Mouse (Mus musculus) myocyte (in vitro differentiated cells): Measurements from ENCODE around the gene Tmbim1.

Experiments used
- CEBPB ChIP-seq: IDR thresholded peaks from 2 replicates; pipeline ENCODE4 v1.6.1; 2011; ENCODE audit warnings: mild to moderate bottlenecking, moderate library complexity; ENCODE audit not compliant: poor library complexity, insufficient read depth, severe bottlenecking
- E2F4 ChIP-seq: IDR thresholded peaks from one replicate; pipeline ENCODE4 v1.6.1; 2011; ENCODE audit warnings: mild to moderate bottlenecking, control low read depth, moderate library complexity; ENCODE audit not compliant: insufficient read depth
- MAX ChIP-seq: IDR thresholded peaks from one replicate; pipeline ENCODE4 v1.6.1; 2011; ENCODE audit warnings: low read depth, mild to moderate bottlenecking, control low read depth
- MYOG ChIP-seq, 3 experiments: IDR thresholded peaks; one replicate each; pipeline ENCODE4 v1.6.1; 2011; ENCODE audit warnings: control low read depth in 2 of 3, low read depth in 2 of 3, mild to moderate bottlenecking in 2 of 3; ENCODE audit not compliant: insufficient read length in 2 of 3, control insufficient read depth in 1 of 3, insufficient read depth in 1 of 3
- POLR2A ChIP-seq: IDR thresholded peaks from one replicate; pipeline ENCODE4 v1.6.1; 2011; ENCODE audit warnings: low read depth, mild to moderate bottlenecking, control low read depth, moderate library complexity; ENCODE audit not compliant: insufficient read length
- POLR2AphosphoS2 ChIP-seq: IDR thresholded peaks from one replicate; pipeline ENCODE4 v1.6.1; 2011; ENCODE audit warnings: low read depth, control low read depth; ENCODE audit not compliant: insufficient read length
- USF1 ChIP-seq: IDR thresholded peaks from one replicate; pipeline ENCODE4 v1.6.1; 2011; ENCODE audit warnings: low read depth, mild to moderate bottlenecking, control low read depth, moderate library complexity

DNA sequence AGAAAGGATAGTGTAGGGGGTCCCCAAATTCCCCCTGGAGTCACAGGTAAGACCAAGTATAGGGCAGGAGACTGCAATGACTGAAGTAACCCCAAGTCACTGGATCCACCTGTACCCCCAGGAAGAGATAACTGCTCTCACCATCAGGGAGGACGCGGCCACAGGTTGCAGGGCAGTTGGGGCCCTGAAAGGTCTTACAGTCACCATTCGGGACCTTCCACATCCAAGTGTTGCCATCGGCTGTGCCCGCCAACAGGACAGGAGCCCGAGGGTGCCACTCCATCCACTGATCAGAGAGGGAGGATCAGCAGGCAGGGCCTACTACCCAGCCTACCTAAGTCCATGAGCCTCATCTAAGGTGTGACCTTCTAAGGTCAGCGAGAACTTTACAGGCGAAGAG, 23.5 kb downstream of the Tmbim1 start:
- TF ChIP-seq CEBPB (no peak), POLR2AphosphoS2 (no peak), USF1 (no peak), MAX (no peak), POLR2A (no peak), MYOG (IDR thresholded peaks at IDR 0.05; ENCODE audit: control insufficient read depth in 1 of 3, insufficient read depth in 1 of 3, insufficient read length in 2 of 3, low read depth in 2 of 3) (no peak), E2F4 (no peak)
